Mouse (Mus musculus): ENCODE results near the gene Rln3.
A peak's percentile ranks its signal among the peaks of the same experiment; 100 is the strongest.

Gene Rln3

GRCm38 (mm10) chr8:84065457-84066072, 20.8 kb upstream of the Rln3 start:
- no peak for DNase-seq (ENCODE audit: extremely low read depth, low read depth)

GRCm38 (mm10) chr8:84065037-84065436, 20.2 kb upstream of the Rln3 start, which contains the start of gene Gm10643:
TSS of gene Gm10643 (minus strand) at chr8:84065137.
- no peak for DNase-seq (ENCODE audit: extremely low read depth, low read depth)

GRCm38 (mm10) chr8:84063861-84064610, 19.2 kb upstream of the Rln3 start:
- no peak for DNase-seq (ENCODE audit: extremely low read depth, low read depth)

- DNase-seq (ENCODE audit: extremely low read depth, low read depth): no peak
These were observed 15.4 kb upstream of the Rln3 start for GRCm38 (mm10) chr8:84060245-84060644.

GRCm38 (mm10) chr8:84059226-84059625, 14.4 kb upstream of the Rln3 start:
- DNase-seq (ENCODE audit: extremely low read depth, low read depth): no peak

- no peak for DNase-seq (ENCODE audit: extremely low read depth, low read depth)
These were observed 13.0 kb upstream of the Rln3 start for GRCm38 (mm10) chr8:84057827-84058226.

- DNase-seq (ENCODE audit: extremely low read depth, low read depth): no peak
These were observed 8.4 kb upstream of the Rln3 start for GRCm38 (mm10) chr8:84053229-84053628.

- peak; percentile 75 for DNase-seq (ENCODE audit: extremely low read depth, low read depth)
These were observed 7.9 kb upstream of the Rln3 start for GRCm38 (mm10) chr8:84052746-84053145.

- no peak for DNase-seq (ENCODE audit: extremely low read depth, low read depth)
These were observed 3.4 kb upstream of the Rln3 start for GRCm38 (mm10) chr8:84048171-84048570.

- no peak for DNase-seq (ENCODE audit: extremely low read depth, low read depth)
These were observed 1.7 kb upstream of the Rln3 start for GRCm38 (mm10) chr8:84046505-84046904.

- no peak for DNase-seq (ENCODE audit: extremely low read depth, low read depth)
These were observed 697 bp downstream of the Rln3 start for GRCm38 (mm10) chr8:84044103-84044502.

- DNase-seq (ENCODE audit: extremely low read depth, low read depth): no peak
These were observed 1.9 kb downstream of the Rln3 start for GRCm38 (mm10) chr8:84042948-84043342.

- DNase-seq (ENCODE audit: extremely low read depth, low read depth): peak; percentile 68
These were observed 2.5 kb downstream of the Rln3 start, which contains the start of gene Il27ra for GRCm38 (mm10) chr8:84042066-84042947. TSS of gene Il27ra (minus strand) at chr8:84042589.

GRCm38 (mm10) chr8:84039050-84039449, 5.8 kb downstream of the Rln3 start:
- DNase-seq (ENCODE audit: extremely low read depth, low read depth): no peak

- DNase-seq (ENCODE audit: extremely low read depth, low read depth): no peak
These were observed 6.8 kb downstream of the Rln3 start for GRCm38 (mm10) chr8:84038015-84038414.

GRCm38 (mm10) chr8:84032777-84033176, 12.0 kb downstream of the Rln3 start:
- DNase-seq (ENCODE audit: extremely low read depth, low read depth): no peak

GRCm38 (mm10) chr8:84029272-84029671, 15.5 kb downstream of the Rln3 start:
- no peak for DNase-seq (ENCODE audit: extremely low read depth, low read depth)

- DNase-seq (ENCODE audit: extremely low read depth, low read depth): no peak
These were observed 17.4 kb downstream of the Rln3 start for GRCm38 (mm10) chr8:84027449-84027848.

GRCm38 (mm10) chr8:84025863-84026262, 18.9 kb downstream of the Rln3 start:
- no peak for DNase-seq (ENCODE audit: extremely low read depth, low read depth)

- no peak for DNase-seq (ENCODE audit: extremely low read depth, low read depth)
These were observed 20.6 kb downstream of the Rln3 start for GRCm38 (mm10) chr8:84024171-84024570.

GRCm38 (mm10) chr8:84023631-84024030, 21.2 kb downstream of the Rln3 start:
- no peak for DNase-seq (ENCODE audit: extremely low read depth, low read depth)

GRCm38 (mm10) chr8:84023085-84023484, 21.7 kb downstream of the Rln3 start:
- no peak for DNase-seq (ENCODE audit: extremely low read depth, low read depth)

Measured in MEL-GATA-1-ER (cell line).